Mouse (Mus musculus): ENCODE results near the gene Chit1. TPM values are rescaled to one million over a fixed set of nuclear protein-coding genes. Genes with fewer than 3 reads are reported as not detected.
A peak's percentile ranks its signal among the peaks of the same experiment; 100 is the strongest.

Gene Chit1
- polyA plus RNA-seq, 1 experiment from 2014 or later: 0.49 TPM

DNA sequence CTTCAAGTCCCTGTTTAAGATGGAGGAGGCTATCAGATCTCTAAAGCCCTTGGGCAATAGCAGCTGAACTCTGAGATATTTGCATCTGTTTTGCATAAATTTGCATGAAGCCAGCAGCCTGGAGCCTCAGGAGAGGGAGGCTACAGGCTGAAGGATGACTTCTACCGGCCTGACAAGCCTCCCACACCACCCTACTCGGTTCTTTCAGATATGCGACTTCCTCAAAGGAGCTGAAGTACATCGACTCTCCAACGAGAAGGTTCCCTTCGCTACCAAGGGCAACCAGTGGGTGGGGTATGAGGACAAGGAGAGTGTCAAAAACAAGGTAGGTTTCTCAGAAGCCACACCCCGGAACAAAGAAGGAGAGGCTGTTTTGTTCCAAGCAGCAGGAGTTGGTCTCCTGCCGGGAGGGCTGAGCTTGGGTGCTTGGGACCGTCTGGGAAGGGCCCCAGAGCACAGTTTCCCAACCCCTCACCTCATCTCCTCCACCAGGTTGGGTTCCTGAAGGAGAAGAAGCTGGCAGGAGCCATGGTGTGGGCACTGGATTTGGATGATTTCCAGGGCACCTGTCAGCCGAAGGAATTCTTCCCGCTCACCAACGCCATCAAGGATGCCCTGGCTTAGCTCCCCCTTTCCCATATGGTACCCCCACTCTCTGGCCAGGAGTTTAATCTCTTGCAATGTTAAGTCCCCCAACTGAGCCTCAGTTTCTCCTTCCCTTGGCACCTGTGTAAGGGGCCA, 78.1 kb downstream of the Chit1 start:
- H3K27me3 ChIP-seq (replicated peaks): peaks cover 19% of the 10 kb centered on the region; the same call in 1 of the 2 replicates
- 23% methylated on average over 12 of the region's 12 CpGs for WGBS
- no peak overlapping the region; the same call in 1 of the 2 replicates for H3K4me2 ChIP-seq
- no peak overlapping the region for H3K9ac ChIP-seq
- H3K4me1 ChIP-seq (replicated peaks): peaks cover 21% of the 10 kb centered on the region
- H3K4me3 ChIP-seq: no peak overlapping the region
- H3K36me3 ChIP-seq: no peaks in the 10 kb centered on the region
- no peaks in the 10 kb centered on the region for H3K9me3 ChIP-seq (replicated peaks)
- no peak overlapping the region for H3K27ac ChIP-seq (ENCODE audit: poor library complexity, severe bottlenecking)
- no peak for ATAC-seq (ENCODE audit: insufficient number of reproducible peaks, low FRiP score)

GRCm38 (mm10) chr1:134191192-134191591, 80.2 kb downstream of the Chit1 start:
- 78% methylated on average over 5 of the region's 5 CpGs for WGBS
- H3K27me3 ChIP-seq (replicated peaks): peaks cover 19% of the 10 kb centered on the region; the same call in 1 of the 2 replicates
- H3K4me3 ChIP-seq: no peak overlapping the region
- H3K9me3 ChIP-seq (replicated peaks): no peaks in the 10 kb centered on the region
- no peak overlapping the region for H3K4me2 ChIP-seq
- H3K9ac ChIP-seq: no peak overlapping the region
- peaks cover 41% of the 10 kb centered on the region for H3K4me1 ChIP-seq (replicated peaks)
- no peak for ATAC-seq (ENCODE audit: insufficient number of reproducible peaks, low FRiP score)
- no peak overlapping the region for H3K27ac ChIP-seq (ENCODE audit: poor library complexity, severe bottlenecking)
- no peaks in the 10 kb centered on the region for H3K36me3 ChIP-seq

DNA sequence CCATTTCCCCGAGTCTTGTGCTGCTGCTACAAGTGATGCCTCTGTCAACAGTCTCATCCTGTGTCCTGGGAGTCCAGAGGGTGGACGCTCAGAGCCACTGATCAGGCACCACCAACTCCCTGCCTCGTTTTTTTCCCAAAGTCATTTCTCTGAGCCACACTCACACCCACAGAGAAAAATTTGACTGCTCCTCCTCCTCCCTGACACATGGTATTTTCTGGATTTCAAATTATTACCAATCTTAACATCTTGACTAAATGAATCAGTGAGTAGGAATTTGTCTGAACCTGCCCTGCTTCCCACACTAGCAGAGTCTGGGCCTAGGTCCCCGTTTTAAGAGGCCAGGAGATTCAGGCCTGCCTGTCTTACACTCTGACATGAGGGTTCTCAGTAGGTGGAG, 81.0 kb downstream of the Chit1 start:
- Histone ChIP-seq H3K36me3 (no peaks in the 10 kb centered on the region), H3K9ac (no peak overlapping the region), H3K4me2 (no peak overlapping the region), H3K4me1 (replicated peaks) (peaks cover 45% of the 10 kb centered on the region), H3K9me3 (replicated peaks) (no peaks in the 10 kb centered on the region), H3K27me3 (replicated peaks) (peaks cover 19% of the 10 kb centered on the region; the same call in 1 of the 2 replicates), H3K27ac (ENCODE audit: poor library complexity, severe bottlenecking) (no peak overlapping the region), H3K4me3 (no peak overlapping the region)
- WGBS: 34% methylated on average over 4 of the region's 4 CpGs
- no peak for ATAC-seq (ENCODE audit: insufficient number of reproducible peaks, low FRiP score)

- no peak within 1 kb of the TSS for H3K4me2 ChIP-seq
- no peaks in the 10 kb centered on the region for H3K36me3 ChIP-seq
- WGBS: 68% methylated on average over 1 of the region's 1 CpGs
- peaks cover 45% of the 10 kb centered on the region for H3K4me1 ChIP-seq (replicated peaks)
- no peak within 1 kb of the TSS for H3K4me3 ChIP-seq
- peaks cover 19% of the 10 kb centered on the region; the same call in 1 of the 2 replicates for H3K27me3 ChIP-seq (replicated peaks)
- no peaks in the 10 kb centered on the region for H3K9me3 ChIP-seq (replicated peaks)
- no peak for ATAC-seq (ENCODE audit: insufficient number of reproducible peaks, low FRiP score)
- H3K9ac ChIP-seq: 0 out of 2 replicates have a peak within 1 kb of the TSS, but pooled peaks have one; percentile 16
- H3K27ac ChIP-seq (ENCODE audit: poor library complexity, severe bottlenecking): no peak within 1 kb of the TSS; the same call in 1 of the 2 replicates
Measured at GRCm38 (mm10) chr1:134193126-134193525, 82.1 kb downstream of the Chit1 start, which contains the start of gene Mybph. TSS of gene Mybph (plus strand) at chr1:134193448.

- WGBS: 56% methylated on average over 7 of the region's 7 CpGs
- Histone ChIP-seq H3K9me3 (replicated peaks) (no peaks in the 10 kb centered on the region), H3K4me1 (replicated peaks) (peaks cover 45% of the 10 kb centered on the region), H3K36me3 (no peaks in the 10 kb centered on the region), H3K4me2 (no peak overlapping the region), H3K27ac (ENCODE audit: poor library complexity, severe bottlenecking) (no peak overlapping the region; the same call in 1 of the 2 replicates), H3K4me3 (no peak overlapping the region), H3K27me3 (replicated peaks) (peaks cover 19% of the 10 kb centered on the region; the same call in 1 of the 2 replicates), H3K9ac (0 out of 2 replicates have a peak overlapping the region, but pooled peaks have one; percentile 16)
- no peak for ATAC-seq (ENCODE audit: insufficient number of reproducible peaks, low FRiP score)
Measured at GRCm38 (mm10) chr1:134193674-134194197, 82.7 kb downstream of the Chit1 start.

- peaks cover 16% of the 10 kb centered on the region; the same call in 1 of the 2 replicates for H3K27me3 ChIP-seq (replicated peaks)
- peak overlapping the region; percentile 76; the same call in 1 of the 2 replicates for H3K27ac ChIP-seq (ENCODE audit: poor library complexity, severe bottlenecking)
- H3K4me3 ChIP-seq: no peak overlapping the region
- WGBS: 55% methylated on average over 16 of the region's 16 CpGs
- no peaks in the 10 kb centered on the region for H3K36me3 ChIP-seq
- peaks cover 40% of the 10 kb centered on the region for H3K4me1 ChIP-seq (replicated peaks)
- no peaks in the 10 kb centered on the region for H3K9me3 ChIP-seq (replicated peaks)
- no peak overlapping the region for H3K9ac ChIP-seq
- no peak overlapping the region for H3K4me2 ChIP-seq
- ATAC-seq (ENCODE audit: insufficient number of reproducible peaks, low FRiP score): no peak
Measured at GRCm38 (mm10) chr1:134194298-134195022, 83.4 kb downstream of the Chit1 start.

DNA sequence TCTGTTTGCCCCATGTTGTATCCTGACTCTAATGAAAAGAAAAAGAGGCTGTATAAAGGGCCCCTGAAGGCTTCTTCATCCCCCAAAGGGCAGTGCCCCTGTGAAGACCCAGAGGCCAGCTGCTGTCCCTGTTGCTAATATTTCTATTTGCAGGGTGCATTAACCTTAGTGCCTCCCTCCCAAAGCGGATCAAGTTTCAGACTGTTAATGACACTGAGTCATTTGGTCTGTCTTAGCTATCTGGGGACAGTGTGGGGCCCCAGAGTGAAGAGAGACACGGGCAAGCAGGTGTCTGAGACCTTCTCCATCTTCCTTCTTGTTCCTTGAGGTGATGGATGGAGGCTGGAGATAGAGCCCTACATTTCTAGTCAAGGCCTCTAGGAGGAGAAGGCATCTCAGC, 84.1 kb downstream of the Chit1 start:
- H3K9ac ChIP-seq: no peak overlapping the region
- peaks cover 39% of the 10 kb centered on the region for H3K4me1 ChIP-seq (replicated peaks)
- WGBS: 30% methylated on average over 2 of the region's 2 CpGs
- peak overlapping the region; percentile 76 for H3K27ac ChIP-seq (ENCODE audit: poor library complexity, severe bottlenecking)
- peak overlapping the region; percentile 25; the same call in 1 of the 2 replicates for H3K4me2 ChIP-seq
- H3K36me3 ChIP-seq: no peaks in the 10 kb centered on the region
- no peaks in the 10 kb centered on the region for H3K9me3 ChIP-seq (replicated peaks)
- H3K27me3 ChIP-seq (replicated peaks): peaks cover 11% of the 10 kb centered on the region; the same call in 1 of the 2 replicates
- no peak overlapping the region for H3K4me3 ChIP-seq
- peak; percentile 10; the same call in 1 of the 2 replicates for ATAC-seq (ENCODE audit: insufficient number of reproducible peaks, low FRiP score)

DNA sequence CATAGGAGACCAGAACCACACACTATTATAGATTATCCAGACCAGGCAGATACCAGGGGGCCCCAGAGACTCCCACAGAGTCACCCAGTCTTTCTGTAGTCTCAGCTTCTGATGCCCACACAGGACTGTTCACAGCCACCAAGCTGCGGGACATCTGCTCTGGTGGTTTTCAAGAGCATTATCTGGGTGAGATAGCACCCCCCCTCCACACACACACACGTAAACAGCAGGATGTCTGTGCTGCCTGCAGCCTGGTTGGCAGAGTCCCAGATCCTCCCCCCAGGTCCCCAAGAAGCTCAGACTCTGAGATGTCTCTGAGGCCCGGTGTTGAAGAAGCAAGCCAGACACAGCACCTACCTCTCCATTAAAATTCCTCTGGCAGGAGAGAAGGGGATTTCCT, 84.5 kb downstream of the Chit1 start:
- H3K27ac ChIP-seq (ENCODE audit: poor library complexity, severe bottlenecking): peak overlapping the region; percentile 76
- no peak overlapping the region for H3K4me3 ChIP-seq
- peaks cover 10% of the 10 kb centered on the region; the same call in 1 of the 2 replicates for H3K27me3 ChIP-seq (replicated peaks)
- H3K9me3 ChIP-seq (replicated peaks): no peaks in the 10 kb centered on the region
- H3K4me2 ChIP-seq: peak overlapping the region; percentile 25
- ATAC-seq (ENCODE audit: insufficient number of reproducible peaks, low FRiP score): peak; percentile 44
- 2% methylated on average over 3 of the region's 3 CpGs for WGBS
- H3K36me3 ChIP-seq: no peaks in the 10 kb centered on the region
- H3K9ac ChIP-seq: no peak overlapping the region; the same call in 1 of the 2 replicates
- peaks cover 39% of the 10 kb centered on the region for H3K4me1 ChIP-seq (replicated peaks)

DNA sequence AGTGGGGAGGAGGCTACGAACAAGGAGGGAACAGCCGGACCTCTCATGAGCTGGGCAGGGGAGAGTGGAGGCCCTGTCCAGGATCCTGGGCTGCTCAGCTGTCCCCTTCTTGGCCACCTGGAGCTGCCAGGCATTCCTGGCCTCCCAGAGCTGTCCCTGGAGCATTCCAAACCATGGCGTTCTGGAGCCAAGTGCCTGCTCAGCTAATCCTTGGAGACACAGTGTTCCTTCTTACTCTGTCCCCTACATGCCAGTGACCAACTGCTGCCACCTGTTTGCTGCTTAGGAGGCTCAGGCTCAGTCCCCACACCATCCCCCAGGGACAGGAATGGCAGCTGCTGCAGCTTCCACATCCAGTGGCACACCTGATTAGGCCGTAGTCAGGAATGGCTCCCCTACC, 84.9 kb downstream of the Chit1 start:
- Histone ChIP-seq H3K27ac (ENCODE audit: poor library complexity, severe bottlenecking) (peak overlapping the region; percentile 76), H3K4me3 (no peak overlapping the region), H3K4me1 (replicated peaks) (peaks cover 39% of the 10 kb centered on the region), H3K9ac (no peak overlapping the region; the same call in 1 of the 2 replicates), H3K9me3 (replicated peaks) (no peaks in the 10 kb centered on the region), H3K36me3 (no peaks in the 10 kb centered on the region), H3K4me2 (peak overlapping the region; percentile 25), H3K27me3 (replicated peaks) (peaks cover 10% of the 10 kb centered on the region; the same call in 1 of the 2 replicates)
- 36% methylated on average over 4 of the region's 4 CpGs for WGBS
- peak; percentile 33 for ATAC-seq (ENCODE audit: insufficient number of reproducible peaks, low FRiP score)

DNA sequence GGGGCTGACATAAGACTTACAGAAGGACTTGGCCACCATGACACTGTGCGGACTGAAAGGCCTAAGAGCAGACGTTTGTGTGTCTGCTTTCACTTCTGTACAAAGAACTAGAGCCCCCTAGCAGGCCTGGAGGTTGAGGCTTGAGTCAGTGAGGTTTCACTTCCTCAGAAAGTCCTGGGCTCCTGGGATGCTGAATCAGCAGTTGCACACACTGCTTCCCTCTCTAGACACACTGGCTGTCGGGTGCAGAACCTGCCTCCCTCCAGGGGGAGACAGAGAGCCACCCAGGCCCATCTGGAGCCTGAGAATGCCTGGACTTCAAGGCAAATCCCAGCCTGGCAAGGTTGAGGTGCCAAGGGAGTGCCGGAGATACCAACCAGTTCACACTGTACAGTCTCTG, 85.3 kb downstream of the Chit1 start:
- Histone ChIP-seq H3K4me3 (no peak overlapping the region), H3K27me3 (replicated peaks) (peaks cover 10% of the 10 kb centered on the region; the same call in 1 of the 2 replicates), H3K4me2 (peak overlapping the region; percentile 25; the same call in 1 of the 2 replicates), H3K27ac (ENCODE audit: poor library complexity, severe bottlenecking) (peak overlapping the region; percentile 76; the same call in 1 of the 2 replicates), H3K36me3 (no peaks in the 10 kb centered on the region), H3K9me3 (replicated peaks) (no peaks in the 10 kb centered on the region), H3K4me1 (replicated peaks) (peaks cover 39% of the 10 kb centered on the region), H3K9ac (no peak overlapping the region)
- ATAC-seq (ENCODE audit: insufficient number of reproducible peaks, low FRiP score): no peak
- WGBS: 63% methylated on average over 4 of the region's 4 CpGs
